ENCODE assay signal across 8 mouse cellular contexts in the genomic region with DNA sequence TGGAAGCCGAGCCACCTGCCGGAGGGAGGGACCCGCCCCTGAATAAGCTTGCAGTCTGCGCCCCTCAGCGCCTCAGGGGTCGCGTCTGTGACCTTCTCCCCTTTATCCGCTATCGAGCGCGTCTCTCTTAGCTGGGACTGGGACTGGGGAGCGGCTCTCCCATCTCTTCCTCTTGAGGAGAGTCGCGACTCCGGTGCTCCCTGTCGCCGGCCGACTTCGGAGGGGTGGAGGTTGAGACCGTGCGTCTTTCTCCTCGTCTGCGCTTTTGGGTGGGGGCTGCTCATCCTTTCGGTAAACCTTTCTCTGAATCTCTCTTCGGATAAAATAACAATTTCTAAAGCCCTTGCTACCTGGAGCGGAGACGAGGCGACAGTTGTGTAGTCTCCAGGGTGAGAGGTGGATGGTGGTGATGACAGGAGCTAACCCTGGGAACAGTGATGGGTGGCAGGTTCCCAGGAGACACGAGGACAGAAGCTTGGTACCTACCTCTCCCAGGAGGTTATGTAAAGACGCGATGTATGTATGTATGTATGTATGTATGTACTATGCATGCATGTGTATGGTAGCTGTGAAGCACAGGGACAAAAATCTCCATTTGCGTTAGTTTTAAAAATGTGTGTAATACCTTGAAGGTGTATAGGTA. TPM values are rescaled to one million over a fixed set of nuclear protein-coding genes. Genes with fewer than 3 reads are reported as not detected.
DNase-seq lines count a peak whose midpoint lies in the region; ATAC-seq and TF ChIP-seq lines count a peak whose summit lies in the region.

No protein-coding gene starts in this region.

- H3K9me3 ChIP-seq in heart, embryonic 14.5 days (ENCODE audit: control insufficient read depth, low read length): no peaks in the 10 kb centered on the region
- H3K9me3 ChIP-seq in E14TG2a.4 (ENCODE audit: low read length): no peaks in the 10 kb centered on the region
- no peaks in the 10 kb centered on the region for H3K9me3 ChIP-seq in hindbrain, embryonic 10.5 days

- peaks cover 3 to 29% of the 10 kb centered on the region in 2 experiments; a peak in 3 of 4 replicates for H3K4me1 ChIP-seq in heart, embryonic 14.5 days (ENCODE audit: control insufficient read depth in 2 of 2, insufficient read depth in 2 of 2, low read length in 2 of 2)
- peaks cover 10% of the 10 kb centered on the region for H3K4me1 ChIP-seq in E14TG2a.4 (replicated peaks; ENCODE audit: low read depth, low read length)
- H3K4me1 ChIP-seq in hindbrain, embryonic 10.5 days (replicated peaks): peaks cover 26% of the 10 kb centered on the region
- peaks cover 5% of the 10 kb centered on the region for H3K4me1 ChIP-seq in liver, adult 2 months (ENCODE audit: control insufficient read depth, insufficient read depth, low read length)

- peak overlapping the region; percentile 86 to 93 for H3K4me3 ChIP-seq in heart, embryonic 14.5 days (ENCODE audit: control insufficient read depth in 1 of 2, insufficient read depth in 1 of 2, low read depth in 1 of 2, low read length in 2 of 2)
- H3K4me3 ChIP-seq in E14TG2a.4 (replicated peaks; ENCODE audit: low read length): peak overlapping the region; percentile 100
- peak overlapping the region; percentile 90 for H3K4me3 ChIP-seq in hindbrain, embryonic 10.5 days
- peak overlapping the region; percentile 86 for H3K4me3 ChIP-seq in liver, adult 2 months (ENCODE audit: insufficient read depth, low read depth, low read length)

- no peaks in the 10 kb centered on the region for H3K27me3 ChIP-seq in heart, embryonic 14.5 days (ENCODE audit: control insufficient read depth, insufficient read depth, low read length)
- H3K27me3 ChIP-seq in E14TG2a.4 (ENCODE audit: insufficient read depth, low read length): peaks cover 3% of the 10 kb centered on the region; the same call in 1 of the 2 replicates
- peaks cover 2% of the 10 kb centered on the region; the same call in 1 of the 2 replicates for H3K27me3 ChIP-seq in hindbrain, embryonic 10.5 days (ENCODE audit: insufficient read depth, poor library complexity, severe bottlenecking)
- H3K27me3 ChIP-seq in liver, adult 2 months (ENCODE audit: control insufficient read depth, insufficient read depth, low read length): no peaks in the 10 kb centered on the region

- H3K4me2 ChIP-seq in heart, embryonic 14.5 days (ENCODE audit: low read length): peak overlapping the region; percentile 79

- no peak for DNase-seq in heart, postnatal 14 days
- DNase-seq in c-Kit-positive CD71-positive TER-119-positive erythroid progenitor cells, embryonic 14.5 days (ENCODE audit: low spot score): peak; percentile 49
- no peak for DNase-seq in hindbrain, embryonic 10.5 days (ENCODE audit: low spot score)
- no peak for DNase-seq in liver, adult 2 months (ENCODE audit: extremely low read depth, low read depth, low spot score)
- peak; percentile 44 to 53 for DNase-seq in right cerebral cortex, postnatal 10 days (ENCODE audit: low spot score in 2 of 2)
- DNase-seq in gastrocnemius, postnatal 10 days: no peak

- peaks cover 8% of the 10 kb centered on the region; the same call in 1 of the 2 replicates for H3K79me2 ChIP-seq in liver, adult 2 months (ENCODE audit: control insufficient read depth, insufficient read depth, low read length)

- H3K36me3 ChIP-seq in heart, embryonic 14.5 days (ENCODE audit: control insufficient read depth, insufficient read depth, low read length): no peaks in the 10 kb centered on the region
- no peaks in the 10 kb centered on the region for H3K36me3 ChIP-seq in E14TG2a.4 (ENCODE audit: insufficient read depth, low read length)
- H3K36me3 ChIP-seq in hindbrain, embryonic 10.5 days: no peaks in the 10 kb centered on the region
- no peaks in the 10 kb centered on the region for H3K36me3 ChIP-seq in liver, adult 2 months (ENCODE audit: control insufficient read depth, insufficient read depth, low read length)

- TF ChIP-seq CTCF in E14TG2a.4 (conservative IDR thresholded peaks at IDR 0.05; ENCODE audit: low read length): no peak
- no peak for TF ChIP-seq CTCF in liver, adult 2 months (IDR thresholded peaks at IDR 0.05; ENCODE audit: low read depth, low read length)

- no peak for TF ChIP-seq POLR2A in liver, adult 2 months (IDR thresholded peaks at IDR 0.05; ENCODE audit: extremely low read depth, insufficient read depth, low read length)

- peak overlapping the region; percentile 96 for H3K9ac ChIP-seq in heart, embryonic 14.5 days (ENCODE audit: low read length)
- peak overlapping the region; percentile 94 for H3K9ac ChIP-seq in liver, adult 2 months (ENCODE audit: low read depth, low read length)

- ATAC-seq in heart, embryonic 14.5 days (ENCODE audit: insufficient number of reproducible peaks, insufficient read depth, low FRiP score, low read depth): peak; percentile 49; the same call in 1 of the 2 replicates

- H3K27ac ChIP-seq in heart, embryonic 14.5 days (replicated peaks in 1 of 2; ENCODE audit: control insufficient read depth in 1 of 2, insufficient read depth in 1 of 2, low read depth in 2 of 2, low read length in 2 of 2): peak overlapping the region; percentile 91 to 96
- peak overlapping the region; percentile 97 for H3K27ac ChIP-seq in hindbrain, embryonic 10.5 days
- peak overlapping the region; percentile 80 for H3K27ac ChIP-seq in liver, adult 2 months (replicated peaks; ENCODE audit: insufficient read depth, low read depth, low read length)

- intact Hi-C loops in heart, postnatal 14 days (cut with DNase I): loop anchor here (5.0 kb wide), 2 partner anchors 74 to 139 kb away; no protein-coding TSS in a partner anchor

- WGBS in heart, embryonic 14.5 days: under 1% methylated on average over 32 of the region's 32 CpGs
- WGBS in hindbrain, embryonic 10.5 days: 2% methylated on average over 32 of the region's 32 CpGs
- 1% methylated on average over 32 of the region's 32 CpGs for WGBS in liver, adult 2 months

RNA-seq across cellular contexts. Expression of a gene that starts 0.7 kb away (rescaled TPM):
- polyA plus RNA-seq in heart, embryonic 14.5 days (2014; fragmentation: Nextera tagmentation; extraction: Ambion mirVana): 22.7 and 23.1 TPM in 2 replicates
- 10 to 100 TPM; 44.1 to 48.3 TPM for total RNA-seq in heart, postnatal 14 days (2021)
- polyA plus RNA-seq in hindbrain, embryonic 10.5 days (2016; fragmentation: Nextera tagmentation; extraction: Ambion mirVana): 28.9 and 30.5 TPM in 2 replicates
- total RNA-seq in liver, adult 2 months (2014; rRNA removed): 30.9 and 32.0 TPM in 2 replicates
- polyA plus RNA-seq in liver, adult 2 months (2012; rRNA removed): 4.5 and 5.6 TPM in 2 replicates
- total RNA-seq in gastrocnemius, postnatal 10 days (2021): 10 to 100 TPM; 34.9 to 43.1 TPM

Comparison
In these comparisons a context has a peak if more than half of its experiments do, and no peak if none do; other contexts are left out.
1. DNase-seq: peak in c-Kit-positive CD71-positive TER-119-positive erythroid progenitor cells, embryonic 14.5 days (single experiment) and right cerebral cortex, postnatal 10 days (2 of 2); none in heart, postnatal 14 days (0 of 2), hindbrain, embryonic 10.5 days (single experiment), liver, adult 2 months (single experiment) and gastrocnemius, postnatal 10 days (single experiment).
2. Peak in every context shown above with its lines, with median percentiles within 50 percentile points of each other: H3K27ac ChIP-seq and H3K4me3 ChIP-seq.